Mouse (Mus musculus) thymus, adult 2 months (tissue): Measurements from ENCODE around the gene Mphosph6.

Experiments used
- CTCF ChIP-seq: fragments of 200-500 bp; IDR thresholded peaks from 2 replicates; pipeline ENCODE4 v1.5.1; 2012; ENCODE audit warnings: mild to moderate bottlenecking, control low read depth, low read length, moderate library complexity, borderline replicate concordance; ENCODE audit not compliant: control insufficient read depth, poor library complexity, insufficient read depth; ENCODE audit errors: extremely low read depth
- POLR2A ChIP-seq: fragments of 200-500 bp; IDR thresholded peaks from 2 replicates; pipeline ENCODE4 v1.6.1; 2012; ENCODE audit warnings: mild to moderate bottlenecking, low read length, control low read depth, moderate library complexity; ENCODE audit not compliant: control insufficient read depth, poor library complexity, insufficient read depth; ENCODE audit errors: extremely low read depth

DNA sequence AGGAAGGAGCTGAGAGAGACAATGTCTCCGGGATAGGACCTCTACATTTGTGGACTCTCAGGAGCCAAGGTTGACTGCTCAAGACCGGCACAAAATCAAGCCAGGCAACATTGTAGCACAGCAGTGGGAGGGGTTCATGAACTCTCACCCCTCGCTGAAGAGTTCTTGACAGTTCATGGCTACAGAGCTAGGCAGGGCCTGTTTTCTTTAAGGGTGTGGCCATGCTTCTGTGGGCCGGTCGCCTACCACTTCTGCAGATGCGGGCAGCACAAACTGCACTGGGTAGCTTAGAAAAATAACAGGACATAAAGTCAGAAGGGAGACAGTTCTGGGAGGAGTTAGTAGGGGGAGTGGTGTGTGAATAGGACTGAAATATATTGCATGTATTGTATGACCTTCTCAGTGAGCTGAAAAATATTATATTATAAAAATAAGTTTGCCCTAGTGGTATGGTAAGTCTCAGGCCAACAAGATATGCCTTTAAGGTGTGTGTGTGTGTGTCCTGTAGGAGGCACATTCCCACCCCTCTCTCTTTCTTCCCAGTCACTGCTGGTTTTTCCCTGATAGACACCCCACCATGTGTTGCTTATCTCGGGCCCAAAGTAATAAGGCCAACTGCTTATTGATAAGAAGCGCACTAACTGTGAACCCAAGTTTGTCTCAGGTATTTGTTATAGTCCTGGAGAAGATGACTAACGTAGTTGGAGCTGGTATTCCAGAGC, 30.5 kb downstream of the Mphosph6 start:
- TF ChIP-seq CTCF (no peak), POLR2A (no peak)
